Mouse (Mus musculus): ENCODE measurements around the gene Abcb8. TPM values are rescaled to one million over a fixed set of nuclear protein-coding genes. Genes with fewer than 3 reads are reported as not detected.

Abcb8 gene
- polyA plus RNA-seq (2012; ENCODE audit: insufficient read depth, low replicate concordance): 10.6 and 45.2 TPM in 2 replicates

GRCm38 (mm10) chr5:24393392-24393997, at the start of gene Abcb8:
Abcb8 (plus strand) TSS chr5:24393663.
- Histone ChIP-seq H3K9me3 (no peaks in the 10 kb centered on the region), H3K27me3 (replicated peaks) (peaks cover 6% of the 10 kb centered on the region), H3K4me1 (peaks cover 54% of the 10 kb centered on the region)

GRCm38 (mm10) chr5:24343977-24344436, 49.5 kb upstream of the Abcb8 start:
- TF ChIP-seq FLI1 (IDR thresholded peaks at IDR 0.05; ENCODE audit: low read length) (no peak), GATA1 (IDR thresholded peaks at IDR 0.05; ENCODE audit: borderline replicate concordance, low read length) (no peak)
- H3K27me3 ChIP-seq (replicated peaks): peaks cover 98% of the 10 kb centered on the region
- H3K9me3 ChIP-seq: no peaks in the 10 kb centered on the region
- no peaks in the 10 kb centered on the region for H3K36me3 ChIP-seq (replicated peaks; ENCODE audit: low read length)
- no peak overlapping the region for H3K4me3 ChIP-seq (replicated peaks)
- peaks cover 22% of the 10 kb centered on the region for H3K4me1 ChIP-seq

More at GRCm38 (mm10) chr5:24393392-24393997, at the start of gene Abcb8:
- Histone ChIP-seq H3K4me3 (replicated peaks) (peak within 1 kb of the TSS; percentile 94), H3K36me3 (replicated peaks; ENCODE audit: low read length) (no peaks in the 10 kb centered on the region)
- no peak for TF ChIP-seq GATA1 (IDR thresholded peaks at IDR 0.05; ENCODE audit: borderline replicate concordance, low read length)
- TF ChIP-seq FLI1 (IDR thresholded peaks at IDR 0.05; ENCODE audit: low read length): no peak

GRCm38 (mm10) chr5:24344477-24345051, 48.9 kb upstream of the Abcb8 start:
- peaks cover 22% of the 10 kb centered on the region for H3K4me1 ChIP-seq
- H3K36me3 ChIP-seq (replicated peaks; ENCODE audit: low read length): no peaks in the 10 kb centered on the region
- peak overlapping the region; percentile 6 for H3K4me3 ChIP-seq (replicated peaks)
- no peak for TF ChIP-seq GATA1 (IDR thresholded peaks at IDR 0.05; ENCODE audit: borderline replicate concordance, low read length)
- no peak for TF ChIP-seq FLI1 (IDR thresholded peaks at IDR 0.05; ENCODE audit: low read length)
- no peaks in the 10 kb centered on the region for H3K9me3 ChIP-seq
- peaks cover 98% of the 10 kb centered on the region for H3K27me3 ChIP-seq (replicated peaks)

- Histone ChIP-seq H3K27me3 (replicated peaks) (peaks cover 100% of the 10 kb centered on the region), H3K4me3 (replicated peaks) (no peak overlapping the region), H3K36me3 (replicated peaks; ENCODE audit: low read length) (no peaks in the 10 kb centered on the region), H3K4me1 (peaks cover 25% of the 10 kb centered on the region), H3K9me3 (no peaks in the 10 kb centered on the region)
- TF ChIP-seq FLI1 (IDR thresholded peaks at IDR 0.05; ENCODE audit: low read length) (no peak), GATA1 (IDR thresholded peaks at IDR 0.05; ENCODE audit: borderline replicate concordance, low read length) (no peak)
Observed at GRCm38 (mm10) chr5:24346313-24346712, 47.1 kb upstream of the Abcb8 start.

GRCm38 (mm10) chr5:24347186-24347875, 46.1 kb upstream of the Abcb8 start:
- Histone ChIP-seq H3K4me3 (replicated peaks) (no peak overlapping the region), H3K27me3 (replicated peaks) (peaks cover 100% of the 10 kb centered on the region), H3K4me1 (peaks cover 33% of the 10 kb centered on the region), H3K36me3 (replicated peaks; ENCODE audit: low read length) (no peaks in the 10 kb centered on the region), H3K9me3 (no peaks in the 10 kb centered on the region)
- no peak for TF ChIP-seq FLI1 (IDR thresholded peaks at IDR 0.05; ENCODE audit: low read length)
- no peak for TF ChIP-seq GATA1 (IDR thresholded peaks at IDR 0.05; ENCODE audit: borderline replicate concordance, low read length)

- H3K4me1 ChIP-seq: peaks cover 33% of the 10 kb centered on the region
- H3K27me3 ChIP-seq (replicated peaks): peaks cover 100% of the 10 kb centered on the region
- no peak for TF ChIP-seq GATA1 (IDR thresholded peaks at IDR 0.05; ENCODE audit: borderline replicate concordance, low read length)
- no peak for TF ChIP-seq FLI1 (IDR thresholded peaks at IDR 0.05; ENCODE audit: low read length)
- H3K4me3 ChIP-seq (replicated peaks): peak overlapping the region; percentile 91
- no peaks in the 10 kb centered on the region for H3K9me3 ChIP-seq
- H3K36me3 ChIP-seq (replicated peaks; ENCODE audit: low read length): no peaks in the 10 kb centered on the region
Observed at GRCm38 (mm10) chr5:24348128-24348527, 45.3 kb upstream of the Abcb8 start.

- Histone ChIP-seq H3K4me3 (replicated peaks) (peak overlapping the region; percentile 91), H3K27me3 (replicated peaks) (peaks cover 100% of the 10 kb centered on the region), H3K36me3 (replicated peaks; ENCODE audit: low read length) (no peaks in the 10 kb centered on the region), H3K4me1 (peaks cover 33% of the 10 kb centered on the region), H3K9me3 (no peaks in the 10 kb centered on the region)
- no peak for TF ChIP-seq GATA1 (IDR thresholded peaks at IDR 0.05; ENCODE audit: borderline replicate concordance, low read length)
Observed at GRCm38 (mm10) chr5:24348546-24348945, 44.9 kb upstream of the Abcb8 start.

- H3K9me3 ChIP-seq: no peaks in the 10 kb centered on the region
- no peak overlapping the region for H3K4me3 ChIP-seq (replicated peaks)
Observed at GRCm38 (mm10) chr5:24350073-24350472, 43.4 kb upstream of the Abcb8 start.

GRCm38 (mm10) chr5:24350531-24351250, 42.8 kb upstream of the Abcb8 start:
- H3K27me3 ChIP-seq (replicated peaks): peaks cover 99% of the 10 kb centered on the region

More at GRCm38 (mm10) chr5:24350073-24350472, 43.4 kb upstream of the Abcb8 start:
- Histone ChIP-seq H3K36me3 (replicated peaks; ENCODE audit: low read length) (no peaks in the 10 kb centered on the region), H3K27me3 (replicated peaks) (peaks cover 100% of the 10 kb centered on the region), H3K4me1 (peaks cover 25% of the 10 kb centered on the region)
- TF ChIP-seq GATA1 (IDR thresholded peaks at IDR 0.05; ENCODE audit: borderline replicate concordance, low read length): no peak
- no peak for TF ChIP-seq FLI1 (IDR thresholded peaks at IDR 0.05; ENCODE audit: low read length)

More at GRCm38 (mm10) chr5:24350531-24351250, 42.8 kb upstream of the Abcb8 start:
- no peak for TF ChIP-seq GATA1 (IDR thresholded peaks at IDR 0.05; ENCODE audit: borderline replicate concordance, low read length)
- TF ChIP-seq FLI1 (IDR thresholded peaks at IDR 0.05; ENCODE audit: low read length): no peak
- Histone ChIP-seq H3K4me3 (replicated peaks) (no peak overlapping the region), H3K9me3 (no peaks in the 10 kb centered on the region), H3K36me3 (replicated peaks; ENCODE audit: low read length) (no peaks in the 10 kb centered on the region), H3K4me1 (peaks cover 25% of the 10 kb centered on the region)

Measured in megakaryocyte, embryonic 14.5 days (primary cell).